Mouse (Mus musculus): ENCODE data around the gene Rasgef1b. TPM values are rescaled to one million over a fixed set of nuclear protein-coding genes. Genes with fewer than 3 reads are reported as not detected.

The Rasgef1b gene
- polyA plus RNA-seq, 1 experiment: 0.36 TPM

DNA sequence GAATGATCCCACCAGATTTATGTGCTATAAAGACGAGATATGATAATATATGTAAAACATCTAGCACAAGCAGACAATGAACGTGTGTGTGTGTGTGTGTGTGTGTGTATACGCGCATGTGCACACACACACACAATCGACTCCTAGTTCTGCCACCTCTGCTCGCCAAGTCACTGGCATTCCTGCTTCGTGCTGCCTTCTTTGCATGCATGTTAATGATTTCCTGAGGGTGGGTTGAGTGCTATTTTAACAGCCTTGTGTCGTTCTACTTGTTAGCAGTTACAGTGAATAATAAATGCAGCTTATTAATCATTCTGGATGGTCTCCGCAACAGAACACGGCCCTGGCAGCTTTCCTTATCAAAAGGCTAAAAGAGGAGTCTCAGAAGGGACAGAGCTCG is 129.5 kb downstream of the Rasgef1b start:
- no peak overlapping the region for H3K4me3 ChIP-seq (ENCODE audit: insufficient read depth, low read depth, low read length)
- H3K4me1 ChIP-seq (ENCODE audit: control insufficient read depth, insufficient read depth, insufficient read length, low read length): no peaks in the 10 kb centered on the region
- no peak overlapping the region for H3K27ac ChIP-seq (replicated peaks; ENCODE audit: low read depth, low read length)

DNA sequence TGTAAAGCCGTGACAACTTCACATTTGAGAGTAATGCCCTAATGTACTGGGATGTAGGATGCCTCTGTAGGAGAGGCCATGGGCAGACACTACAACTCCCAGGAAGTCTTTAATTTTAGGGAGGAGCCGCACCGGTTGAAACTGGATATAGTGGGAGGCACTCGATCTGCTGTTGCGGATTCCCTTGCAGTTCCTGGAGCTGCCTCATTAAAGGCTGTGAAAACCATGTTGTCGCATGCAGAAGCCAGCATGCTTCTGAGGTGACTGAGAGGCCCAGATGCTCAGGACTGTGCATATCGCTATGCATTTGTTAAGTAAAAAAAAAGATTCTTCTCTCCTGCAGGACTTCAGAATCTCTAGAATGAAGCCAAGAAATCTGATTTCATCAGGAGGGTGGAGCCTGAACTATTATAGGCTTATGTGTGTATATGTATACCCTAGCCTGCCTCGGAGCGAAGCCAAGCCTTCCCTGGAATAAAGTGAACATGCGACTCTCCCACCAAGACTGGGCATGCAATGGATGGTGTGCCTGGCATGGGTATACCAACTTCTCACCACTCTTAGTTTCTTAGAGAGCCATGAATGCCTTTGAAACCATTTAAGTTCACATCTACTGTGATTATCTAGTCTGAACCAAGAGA is 130.3 kb downstream of the Rasgef1b start:
- H3K4me3 ChIP-seq (ENCODE audit: insufficient read depth, low read depth, low read length): no peak overlapping the region
- no peaks in the 10 kb centered on the region for H3K4me1 ChIP-seq (ENCODE audit: control insufficient read depth, insufficient read depth, insufficient read length, low read length)
- no peak overlapping the region for H3K27ac ChIP-seq (replicated peaks; ENCODE audit: low read depth, low read length)

DNA sequence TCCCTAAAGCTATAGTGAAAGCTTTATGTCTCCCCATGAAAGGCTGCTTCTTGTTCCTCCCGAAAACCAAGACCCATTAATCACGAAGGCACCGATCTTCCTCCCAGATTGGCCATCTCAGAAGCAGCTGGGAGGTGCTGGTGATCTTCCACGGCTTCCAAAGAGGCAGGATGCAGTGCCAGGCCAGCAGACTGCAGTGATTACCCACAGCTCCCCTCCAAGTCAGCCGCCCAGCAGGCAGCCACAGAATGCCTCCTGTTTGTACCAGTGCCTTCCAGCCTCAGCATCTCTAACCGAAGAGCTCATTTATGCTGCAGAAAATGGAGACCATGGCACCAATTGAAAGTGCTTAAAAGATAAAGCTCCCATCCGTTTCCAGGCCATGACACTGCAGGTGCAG is 131.2 kb downstream of the Rasgef1b start:
- H3K27ac ChIP-seq (replicated peaks; ENCODE audit: low read depth, low read length): no peak overlapping the region
- no peaks in the 10 kb centered on the region for H3K4me1 ChIP-seq (ENCODE audit: control insufficient read depth, insufficient read depth, insufficient read length, low read length)
- no peak overlapping the region for H3K4me3 ChIP-seq (ENCODE audit: insufficient read depth, low read depth, low read length)

DNA sequence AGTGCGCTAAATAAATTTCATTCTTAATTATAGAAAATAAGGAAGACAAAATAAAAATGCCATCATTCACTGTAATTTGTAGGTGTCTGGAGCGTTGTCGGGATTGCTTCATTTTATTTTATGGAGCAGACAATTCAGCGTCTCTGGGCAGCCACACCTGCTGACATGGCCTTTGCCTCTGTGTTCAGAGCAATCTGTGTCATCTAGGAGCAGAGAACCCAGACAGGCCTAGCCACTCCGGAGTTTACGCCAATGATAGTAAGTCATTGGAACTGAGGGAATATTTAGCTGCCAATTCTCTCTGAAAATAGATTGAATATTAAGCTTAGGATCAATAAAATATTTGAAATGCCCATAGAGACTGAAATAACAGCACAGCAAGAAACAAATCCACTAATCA is 137.5 kb downstream of the Rasgef1b start:
- Histone ChIP-seq H3K27ac (replicated peaks; ENCODE audit: low read depth, low read length) (no peak overlapping the region), H3K4me3 (ENCODE audit: insufficient read depth, low read depth, low read length) (no peak overlapping the region), H3K4me1 (ENCODE audit: control insufficient read depth, insufficient read depth, insufficient read length, low read length) (no peaks in the 10 kb centered on the region)

DNA sequence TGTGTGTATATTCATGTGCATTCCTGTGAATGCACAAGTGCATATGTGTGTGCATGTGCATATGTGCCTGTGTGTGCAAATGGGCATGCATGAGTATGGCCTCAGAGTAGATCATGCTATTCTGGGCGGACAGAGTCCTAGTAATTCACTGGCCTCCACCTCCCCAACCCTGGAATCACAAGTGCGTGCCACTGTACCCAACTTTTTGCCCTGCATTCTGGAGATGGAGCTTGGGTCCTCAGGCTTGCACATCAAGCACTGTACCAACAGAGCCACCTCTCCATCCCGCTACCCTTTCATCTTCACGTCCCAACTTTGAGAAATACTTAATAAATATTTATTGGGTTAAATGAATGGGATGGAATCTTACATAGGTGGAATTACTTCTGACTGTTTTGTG is 138.3 kb downstream of the Rasgef1b start:
- Histone ChIP-seq H3K4me1 (ENCODE audit: control insufficient read depth, insufficient read depth, insufficient read length, low read length) (no peaks in the 10 kb centered on the region), H3K4me3 (ENCODE audit: insufficient read depth, low read depth, low read length) (no peak overlapping the region)

DNA sequence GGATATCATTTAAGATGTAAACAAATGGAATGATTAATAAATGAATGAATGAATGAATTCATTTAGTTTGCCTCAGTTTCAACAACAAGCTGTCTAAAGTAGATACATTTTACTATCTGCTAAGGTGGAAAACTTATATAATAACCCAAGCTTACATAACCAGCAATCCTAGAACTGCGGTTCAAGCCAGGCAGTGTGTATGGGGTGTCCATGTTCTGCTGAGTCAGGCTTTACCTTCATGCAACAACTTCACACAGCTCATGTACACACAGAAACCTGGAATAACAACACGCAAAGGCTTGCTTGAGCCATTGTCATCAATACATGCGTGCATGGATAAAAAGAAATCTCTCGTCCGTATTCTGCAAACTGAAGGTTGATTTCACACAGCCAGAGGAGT is 140.9 kb downstream of the Rasgef1b start:
- Histone ChIP-seq H3K27ac (replicated peaks; ENCODE audit: low read depth, low read length) (no peak overlapping the region), H3K4me3 (ENCODE audit: insufficient read depth, low read depth, low read length) (no peak overlapping the region), H3K4me1 (ENCODE audit: control insufficient read depth, insufficient read depth, insufficient read length, low read length) (no peaks in the 10 kb centered on the region)

More for the DNA sequence above, 138.3 kb downstream of the Rasgef1b start:
- H3K27ac ChIP-seq (replicated peaks; ENCODE audit: low read depth, low read length): no peak overlapping the region

DNA sequence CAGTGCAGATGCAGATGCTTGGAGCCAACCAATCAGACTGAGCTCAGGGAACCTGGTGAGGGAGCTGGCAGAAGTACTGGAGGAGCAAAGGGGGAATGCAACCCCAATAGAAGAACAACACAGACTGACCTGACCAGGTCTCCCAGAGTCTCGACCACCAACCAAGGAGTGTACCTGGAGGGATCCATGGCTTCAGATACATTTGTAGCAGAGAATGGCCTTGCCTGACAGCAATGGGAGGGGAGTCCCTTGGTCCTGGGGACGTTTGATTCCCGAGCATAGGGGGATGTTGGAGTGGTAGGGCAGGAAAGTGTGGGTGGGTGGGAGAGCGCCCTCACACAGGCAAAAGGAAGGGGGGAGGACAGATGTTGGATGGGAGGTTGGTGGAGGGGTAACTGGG is 141.3 kb downstream of the Rasgef1b start:
- Histone ChIP-seq H3K27ac (replicated peaks; ENCODE audit: low read depth, low read length) (no peak overlapping the region), H3K4me3 (ENCODE audit: insufficient read depth, low read depth, low read length) (no peak overlapping the region), H3K4me1 (ENCODE audit: control insufficient read depth, insufficient read depth, insufficient read length, low read length) (no peaks in the 10 kb centered on the region)

DNA sequence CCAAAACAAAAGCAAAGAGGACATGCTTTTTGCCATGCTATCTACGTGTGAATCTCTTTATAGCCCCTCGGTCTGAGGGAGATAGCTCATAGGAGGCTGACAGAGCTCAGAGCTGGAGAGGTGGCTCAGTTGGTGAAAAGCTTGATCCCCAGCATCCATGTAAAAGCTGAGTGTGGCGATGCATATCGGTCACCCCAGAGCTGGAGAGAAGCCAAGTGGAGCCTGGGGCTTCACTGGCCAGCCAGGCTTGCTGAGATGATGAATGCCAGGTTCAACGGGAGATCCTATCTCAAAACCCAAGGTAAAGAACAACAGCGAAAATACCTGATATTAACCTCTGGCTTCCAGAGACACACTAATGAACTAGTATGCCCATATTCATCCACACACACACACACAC is 142.6 kb downstream of the Rasgef1b start:
- no peak overlapping the region for H3K4me3 ChIP-seq (ENCODE audit: insufficient read depth, low read depth, low read length)
- no peak overlapping the region for H3K27ac ChIP-seq (replicated peaks; ENCODE audit: low read depth, low read length)
- H3K4me1 ChIP-seq (ENCODE audit: control insufficient read depth, insufficient read depth, insufficient read length, low read length): no peaks in the 10 kb centered on the region

DNA sequence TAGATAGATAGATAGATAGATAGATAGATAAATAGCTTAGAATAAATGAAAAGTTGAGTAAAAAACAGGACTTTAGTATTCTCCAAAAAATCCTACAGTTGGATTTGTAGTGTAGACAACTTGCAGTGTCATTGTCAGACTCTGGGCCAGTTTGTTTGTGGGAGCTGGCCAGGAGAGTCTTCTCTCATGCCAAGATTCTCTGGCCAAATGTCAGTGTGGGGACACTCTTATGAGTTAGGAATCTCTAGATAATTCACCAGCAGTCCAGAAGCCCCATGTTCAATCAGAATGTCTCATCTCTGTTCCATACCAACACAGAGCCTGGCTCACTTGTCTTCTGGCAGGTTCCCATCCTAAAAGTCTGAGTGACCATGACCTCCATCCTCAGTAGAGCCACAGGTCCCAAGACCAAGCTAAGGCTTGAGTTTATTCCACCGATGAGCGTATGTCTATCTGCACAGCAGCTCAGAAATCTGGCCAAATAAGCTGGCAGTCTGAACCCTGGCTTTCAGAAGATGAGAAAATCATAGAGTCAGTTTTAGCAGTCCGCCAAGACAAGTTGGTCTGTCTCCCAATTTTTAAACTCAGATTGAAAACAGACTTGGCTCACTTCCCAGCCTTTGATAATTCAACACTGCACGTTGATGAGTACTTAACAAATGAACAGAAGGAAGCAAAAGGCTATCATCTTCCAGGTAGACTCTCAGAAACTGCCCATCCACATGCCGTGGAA is 143.5 kb downstream of the Rasgef1b start:
- Histone ChIP-seq H3K4me3 (ENCODE audit: insufficient read depth, low read depth, low read length) (no peak overlapping the region), H3K27ac (replicated peaks; ENCODE audit: low read depth, low read length) (no peak overlapping the region), H3K4me1 (ENCODE audit: control insufficient read depth, insufficient read depth, insufficient read length, low read length) (no peaks in the 10 kb centered on the region)

DNA sequence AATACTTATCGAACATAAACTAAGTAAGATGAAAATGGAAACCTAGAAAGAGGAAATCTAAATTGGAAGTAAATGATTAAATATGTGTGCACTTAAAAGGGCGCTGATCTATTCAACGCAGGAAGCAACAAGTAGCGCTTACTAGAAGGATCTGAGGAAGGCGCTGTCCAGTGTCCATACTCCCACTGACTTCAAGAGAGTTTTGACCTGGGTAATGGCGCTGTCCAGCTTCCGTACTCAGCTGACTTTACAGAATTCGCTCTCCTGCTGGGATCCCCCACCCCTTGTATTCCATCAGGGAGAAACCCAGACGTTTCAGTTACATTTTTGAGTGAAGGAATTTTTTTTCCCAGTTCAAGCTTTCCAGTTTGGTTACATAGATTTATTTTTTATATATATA is 144.6 kb downstream of the Rasgef1b start:
- Histone ChIP-seq H3K4me3 (ENCODE audit: insufficient read depth, low read depth, low read length) (no peak overlapping the region), H3K27ac (replicated peaks; ENCODE audit: low read depth, low read length) (no peak overlapping the region), H3K4me1 (ENCODE audit: control insufficient read depth, insufficient read depth, insufficient read length, low read length) (no peaks in the 10 kb centered on the region)

DNA sequence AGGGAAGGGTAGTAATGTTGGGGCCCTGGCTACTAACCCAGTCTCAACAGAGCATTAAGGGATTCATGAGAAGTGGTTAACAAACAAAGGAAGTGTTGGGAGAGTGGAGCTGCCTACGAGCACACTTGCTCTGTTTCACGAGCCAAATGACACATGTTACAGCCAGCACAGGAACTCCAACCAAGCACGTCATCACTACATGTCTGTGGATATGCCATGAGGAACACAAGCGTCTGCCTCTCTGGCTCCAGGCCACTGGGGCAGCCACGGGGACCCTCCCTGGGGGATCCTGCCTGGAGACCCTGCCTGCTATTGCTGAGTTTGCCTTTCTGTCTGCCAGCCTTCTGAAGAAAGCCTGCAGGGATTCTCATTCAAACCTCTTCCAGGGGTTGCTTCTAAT is 146.8 kb downstream of the Rasgef1b start:
- H3K4me3 ChIP-seq (ENCODE audit: insufficient read depth, low read depth, low read length): no peak overlapping the region
- H3K4me1 ChIP-seq (ENCODE audit: control insufficient read depth, insufficient read depth, insufficient read length, low read length): no peaks in the 10 kb centered on the region
- H3K27ac ChIP-seq (replicated peaks; ENCODE audit: low read depth, low read length): no peak overlapping the region

DNA sequence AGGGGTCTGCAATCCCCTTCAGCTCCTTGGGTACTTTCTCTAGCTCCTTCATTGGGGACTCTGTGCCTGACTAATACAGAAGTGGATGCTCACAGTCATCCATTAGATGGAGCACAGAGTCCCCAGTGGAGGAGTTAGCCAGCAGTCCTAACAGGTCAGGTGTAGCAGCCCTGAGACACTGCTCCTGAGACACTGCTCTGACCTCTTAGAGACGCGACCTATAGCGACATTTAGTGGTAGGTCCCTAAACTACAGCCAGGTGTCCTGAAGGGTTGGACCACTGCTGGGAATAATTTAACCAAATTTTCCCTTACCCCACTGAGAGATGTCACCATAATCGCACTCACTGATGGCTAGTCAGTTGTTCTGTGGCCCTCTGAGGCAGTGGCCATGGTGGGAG is 150.2 kb downstream of the Rasgef1b start:
- Histone ChIP-seq H3K4me3 (ENCODE audit: insufficient read depth, low read depth, low read length) (no peak overlapping the region), H3K4me1 (ENCODE audit: control insufficient read depth, insufficient read depth, insufficient read length, low read length) (no peaks in the 10 kb centered on the region), H3K27ac (replicated peaks; ENCODE audit: low read depth, low read length) (no peak overlapping the region)

DNA sequence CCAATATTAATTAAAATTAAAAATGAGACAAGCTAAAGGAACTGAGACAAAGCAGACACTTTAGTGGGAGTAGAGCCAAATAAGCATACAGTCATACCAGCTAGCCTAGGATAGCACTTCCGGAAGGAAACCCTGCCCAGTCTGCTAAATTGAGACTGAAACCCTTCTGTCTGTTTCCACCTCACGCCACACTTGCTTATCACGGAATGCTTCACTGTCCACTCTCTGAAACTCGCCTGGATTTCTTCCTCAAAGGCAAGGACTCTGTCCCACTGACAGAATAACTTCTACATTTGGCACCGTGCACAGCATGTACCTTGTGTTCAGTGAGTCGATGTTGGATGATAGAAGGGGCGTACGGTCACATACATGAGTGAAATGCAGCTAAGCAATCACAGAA is 153.0 kb downstream of the Rasgef1b start:
- H3K4me1 ChIP-seq (ENCODE audit: control insufficient read depth, insufficient read depth, insufficient read length, low read length): no peaks in the 10 kb centered on the region
- H3K27ac ChIP-seq (replicated peaks; ENCODE audit: low read depth, low read length): no peak overlapping the region
- no peak overlapping the region for H3K4me3 ChIP-seq (ENCODE audit: insufficient read depth, low read depth, low read length)

DNA sequence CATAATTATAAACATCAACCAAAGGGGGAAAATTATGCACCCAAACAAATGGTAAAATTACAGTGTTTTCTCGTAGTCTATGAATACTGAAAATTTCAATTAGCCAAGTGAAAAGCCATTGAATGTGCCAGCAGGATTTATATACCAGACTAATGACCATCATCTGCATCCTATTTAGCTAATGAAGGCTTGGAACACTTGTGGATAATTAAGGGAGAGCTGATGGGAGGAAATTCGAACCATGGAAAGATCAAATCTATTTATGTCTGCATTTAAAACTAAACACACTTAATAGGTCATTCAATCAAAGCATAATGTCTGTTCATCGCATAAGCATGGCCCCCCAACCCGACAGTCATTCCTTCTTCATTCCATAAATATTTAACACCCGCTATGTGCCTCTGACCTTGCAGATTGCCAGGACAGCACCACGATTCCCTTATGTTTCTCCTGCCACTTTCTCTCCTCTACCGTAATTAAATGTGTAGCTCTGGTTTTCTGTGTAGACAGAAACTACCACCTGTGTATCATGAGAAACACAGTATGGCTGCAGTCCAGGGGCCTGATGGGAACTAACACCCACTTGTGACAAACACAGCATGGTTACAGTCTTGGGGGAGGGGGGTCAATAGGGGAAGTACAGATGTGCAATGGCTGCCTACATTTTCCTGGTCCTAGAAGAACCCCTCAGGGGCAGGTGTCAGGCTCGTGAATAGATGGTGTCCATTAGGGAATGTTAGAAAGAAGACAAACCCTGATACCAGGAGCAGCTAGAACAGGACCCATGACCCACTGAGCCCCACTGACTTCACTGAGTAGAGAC is 164.2 kb downstream of the Rasgef1b start:
- no peaks in the 10 kb centered on the region for H3K4me1 ChIP-seq (ENCODE audit: control insufficient read depth, insufficient read depth, insufficient read length, low read length)
- no peak overlapping the region for H3K27ac ChIP-seq (replicated peaks; ENCODE audit: low read depth, low read length)
- H3K4me3 ChIP-seq (ENCODE audit: insufficient read depth, low read depth, low read length): no peak overlapping the region

DNA sequence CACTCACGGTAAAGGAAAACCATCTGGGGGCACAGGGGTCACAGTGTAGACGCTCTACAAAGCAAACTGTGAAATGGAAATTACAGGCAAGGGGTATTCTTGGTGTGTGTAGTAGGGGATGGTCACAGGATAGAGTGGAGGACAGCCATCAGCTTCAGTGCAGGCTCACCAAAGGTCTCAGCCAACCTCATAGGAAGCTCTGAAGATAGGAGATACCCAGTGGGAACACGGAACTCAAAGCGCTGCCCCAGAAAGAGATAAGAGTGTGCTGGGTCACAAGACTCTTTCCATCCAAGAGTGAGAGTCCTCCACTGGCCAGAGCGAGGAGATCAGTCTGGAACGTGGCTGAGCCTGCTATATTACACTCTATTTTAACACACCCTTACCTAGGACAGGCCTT is 166.8 kb downstream of the Rasgef1b start:
- H3K27ac ChIP-seq (replicated peaks; ENCODE audit: low read depth, low read length): no peak overlapping the region
- H3K4me1 ChIP-seq (ENCODE audit: control insufficient read depth, insufficient read depth, insufficient read length, low read length): no peaks in the 10 kb centered on the region
- H3K4me3 ChIP-seq (ENCODE audit: insufficient read depth, low read depth, low read length): no peak overlapping the region

All from brown adipose tissue, adult 24 weeks (tissue).